Mouse (Mus musculus) spleen, postnatal 14 days (tissue): ENCODE measurements around the gene Cox10.
"Not testable (repeated sequence)": the region's sequence is repeated elsewhere in the genome, so short reads cannot be mapped to it uniquely, and the experiment has no call there.

Experiments used
- DNase-seq, 2 experiments: peaks; one replicate each; pipeline ENCODE4 v3.0.0; 2021 to 2022; ENCODE audit warnings: low spot score in 2 of 2

Gene Cox10

DNA sequence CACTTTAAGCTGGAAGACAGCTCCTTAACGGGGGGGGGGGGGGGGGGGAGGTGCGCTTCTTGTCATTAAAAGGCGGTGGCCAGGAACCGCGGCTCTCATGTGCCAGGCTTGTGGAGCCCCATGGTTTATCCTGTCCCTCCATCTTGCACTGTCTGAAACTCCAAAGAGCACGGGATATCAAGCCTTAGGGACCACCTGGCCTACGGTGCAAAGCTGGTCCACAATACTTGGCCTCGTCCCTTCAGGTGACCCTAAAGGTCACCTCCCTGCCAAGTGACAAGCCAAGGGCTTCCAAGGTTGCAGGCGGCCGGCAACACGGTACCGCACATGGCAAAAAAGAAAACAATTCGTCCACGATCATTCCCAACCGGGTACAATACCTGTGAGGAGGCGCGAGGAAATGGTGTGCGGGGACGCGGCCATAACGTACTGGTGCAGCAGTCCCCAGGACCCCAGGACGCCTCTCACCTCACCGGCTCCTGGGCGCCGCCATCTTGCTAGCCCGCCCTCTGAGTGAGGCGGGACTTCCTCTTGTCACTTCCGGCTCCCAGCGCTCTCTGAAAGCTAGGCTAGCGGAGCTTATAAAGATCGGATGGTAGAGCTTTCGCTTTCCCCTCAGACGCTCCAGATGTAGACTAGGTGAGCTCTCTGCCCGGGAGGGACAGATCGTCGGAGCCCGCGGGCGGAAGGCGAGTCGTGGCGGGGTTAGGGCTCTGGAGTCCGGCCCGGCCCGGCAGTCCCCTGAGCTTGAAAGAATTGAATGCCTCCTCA, at the start of gene Cox10:
Gene Cox10 (minus strand): TSS at position 513 of the 771 bp plus-strand sequence.
- peak; percentile 69 to 83 for DNase-seq

DNA sequence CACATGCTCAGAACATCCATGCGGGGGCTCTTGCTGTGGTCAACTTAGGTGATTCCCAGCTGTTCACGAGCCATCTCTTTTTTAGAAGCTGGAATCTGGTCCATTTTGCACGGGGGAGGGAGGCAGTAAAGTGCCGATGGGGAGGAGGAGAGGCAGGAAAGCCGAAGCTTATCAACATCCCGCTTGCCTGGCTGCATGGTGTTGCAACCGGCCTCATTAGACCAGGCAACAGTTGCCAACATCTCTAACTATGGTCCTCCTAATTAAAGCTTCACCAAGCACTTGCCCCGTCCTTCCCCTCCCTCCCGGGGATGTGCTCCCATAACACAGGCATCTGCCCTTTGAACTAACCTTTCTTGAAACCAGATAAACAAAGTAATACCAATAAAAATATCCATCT, 48.7 kb upstream of the Cox10 start:
- DNase-seq, result no peak

DNA sequence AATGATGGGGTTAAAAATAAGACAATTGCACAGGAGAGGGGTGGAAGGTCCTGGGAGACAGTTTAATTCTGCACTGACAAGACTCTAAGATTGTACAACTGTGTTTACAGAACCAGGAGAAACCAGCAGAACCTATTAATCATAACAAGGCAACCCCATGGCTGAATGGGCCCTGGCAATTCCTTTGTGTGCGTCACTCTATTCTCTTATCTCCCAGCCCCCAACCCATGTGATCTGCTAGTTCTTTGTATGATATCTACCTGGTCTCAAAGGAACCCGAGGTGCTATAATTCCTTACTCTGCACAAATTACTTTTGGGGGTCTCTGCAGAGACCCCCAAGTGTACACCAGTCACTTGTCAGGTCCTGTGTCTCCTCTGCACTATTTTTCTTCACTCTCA, 46.2 kb upstream of the Cox10 start:
- no peak for DNase-seq

DNA sequence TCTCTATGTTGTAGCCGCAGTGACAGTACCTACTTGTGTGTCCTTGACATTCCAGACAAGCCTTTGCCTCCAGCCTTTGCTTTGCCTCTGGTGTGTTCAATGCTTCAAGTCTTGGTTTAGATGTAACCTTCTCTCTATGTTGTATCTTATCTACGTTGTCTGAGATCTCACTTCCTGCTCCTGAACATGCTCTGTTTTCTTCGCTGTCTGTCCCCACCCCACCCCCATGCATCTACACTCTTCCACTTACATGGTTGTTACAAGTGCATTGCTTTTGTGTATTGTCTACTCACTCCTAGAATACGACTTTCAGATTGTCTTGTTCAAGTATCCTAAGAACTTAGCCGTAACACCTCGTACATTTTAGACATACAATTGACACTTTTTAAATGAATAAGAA, 43.9 kb upstream of the Cox10 start:
- DNase-seq, result not testable (repeated sequence)

DNA sequence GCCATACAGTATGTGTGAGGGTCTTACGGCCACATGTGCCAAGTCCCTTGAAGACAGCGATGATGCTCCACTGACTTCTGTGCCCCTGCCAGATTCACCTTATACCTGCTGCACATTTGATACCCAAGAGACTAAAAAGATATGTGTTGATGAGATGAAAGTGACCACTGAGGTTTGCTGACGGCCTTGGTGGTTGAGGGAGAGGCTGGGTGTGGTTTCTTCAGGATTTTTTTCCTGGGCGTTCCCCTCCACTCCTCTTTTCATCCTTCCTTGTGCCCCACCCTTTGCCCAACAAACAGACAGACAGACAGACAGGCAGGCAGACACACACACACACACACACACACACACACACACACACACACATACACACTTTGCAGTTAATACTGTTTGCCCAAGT, 37.4 kb upstream of the Cox10 start:
- no peak for DNase-seq

DNA sequence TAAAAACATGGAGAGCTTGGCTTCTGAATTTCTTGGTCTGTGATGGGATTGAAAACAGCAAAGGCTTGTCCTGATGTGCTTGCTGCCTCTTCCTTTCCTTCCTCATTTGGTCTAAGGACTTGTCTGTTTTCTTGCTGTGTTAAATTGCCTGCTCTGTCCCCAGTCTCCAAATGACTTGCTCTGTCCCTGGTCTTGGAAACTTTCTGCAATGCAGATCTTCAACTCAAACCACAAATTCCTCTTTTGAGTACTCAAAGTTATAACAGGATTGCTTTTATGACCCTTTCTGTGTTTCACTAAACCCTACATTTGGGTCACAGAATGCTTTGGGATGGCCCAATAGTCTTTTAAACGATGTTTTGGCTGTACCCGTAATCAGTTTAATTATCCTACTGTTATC, 36.6 kb upstream of the Cox10 start:
- DNase-seq, result no peak

DNA sequence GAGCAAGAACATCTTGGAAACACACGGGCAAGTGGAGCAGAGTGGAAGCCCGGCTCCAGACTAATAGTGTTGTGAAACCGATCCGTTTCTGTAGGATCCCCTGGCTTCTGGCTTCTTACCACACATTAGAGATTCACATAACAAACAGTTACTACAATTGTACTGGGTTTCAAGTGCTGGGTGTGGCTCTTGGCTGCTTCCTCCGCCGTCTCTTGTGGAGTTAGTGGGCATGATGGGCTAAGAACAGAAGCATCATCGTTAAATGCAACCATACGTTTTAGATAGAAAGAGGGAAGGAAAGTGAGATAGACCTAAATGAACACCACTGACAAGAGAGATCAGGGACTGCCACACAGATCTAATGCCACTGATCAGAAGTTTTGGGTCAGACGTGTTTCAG, 35.8 kb upstream of the Cox10 start:
- no peak for DNase-seq

DNA sequence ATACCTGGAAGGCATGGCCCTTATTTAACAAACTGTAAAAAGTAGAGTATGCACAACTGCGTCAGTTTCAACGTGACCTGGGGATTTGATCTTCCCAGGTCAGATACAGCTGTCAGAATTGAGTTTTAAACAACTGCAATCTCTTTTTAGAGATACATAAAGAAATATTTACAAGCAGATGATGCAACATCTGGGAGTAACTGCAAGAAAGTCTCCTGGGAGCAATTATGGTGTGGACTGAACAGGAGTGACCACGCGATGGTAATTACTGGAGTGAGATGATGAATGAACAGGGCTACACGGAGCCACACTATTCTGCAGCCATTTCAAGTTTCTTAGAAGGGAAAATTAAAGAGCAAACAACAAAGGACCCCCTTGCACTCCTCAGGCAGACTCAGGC, 20.8 kb upstream of the Cox10 start:
- DNase-seq, result no peak

DNA sequence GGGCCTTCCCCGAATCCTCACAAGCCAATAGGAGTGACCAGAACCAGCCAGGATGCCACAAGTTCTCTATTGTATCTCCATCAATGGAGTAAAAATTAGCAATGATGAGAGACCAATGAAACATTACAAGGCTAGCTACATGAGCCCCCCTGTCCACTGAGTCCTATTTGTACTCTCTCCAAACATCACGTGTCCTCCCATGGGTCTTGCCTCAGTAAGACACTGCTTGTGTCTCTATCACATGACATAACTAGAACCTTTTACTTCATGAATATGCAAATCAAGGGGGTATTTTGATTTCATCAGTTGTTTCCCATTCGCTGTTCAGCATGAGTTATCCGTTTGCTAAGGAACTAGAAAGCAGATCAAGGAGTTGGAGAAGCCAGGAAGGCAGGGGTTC, 13.8 kb upstream of the Cox10 start:
- no peak for DNase-seq

DNA sequence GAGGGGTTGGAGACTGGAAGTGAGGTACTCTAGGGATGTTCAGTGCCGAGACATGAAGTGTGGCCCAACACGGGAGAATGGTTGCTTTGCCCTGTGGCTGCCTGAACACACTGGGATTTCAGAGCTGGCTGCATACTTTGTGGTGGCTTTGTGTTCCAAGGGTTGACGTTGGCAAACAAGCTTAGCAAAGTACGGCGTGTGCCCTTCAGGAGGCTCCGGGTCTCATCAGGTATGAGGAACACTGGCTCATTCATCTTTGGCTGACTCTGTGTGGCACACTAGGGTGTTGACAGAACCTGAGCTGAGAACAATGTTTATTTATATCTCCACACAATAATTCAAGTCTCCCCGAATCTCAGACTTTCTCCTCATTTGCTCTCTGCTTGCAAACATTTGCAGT, 11.9 kb upstream of the Cox10 start:
- no peak for DNase-seq

DNA sequence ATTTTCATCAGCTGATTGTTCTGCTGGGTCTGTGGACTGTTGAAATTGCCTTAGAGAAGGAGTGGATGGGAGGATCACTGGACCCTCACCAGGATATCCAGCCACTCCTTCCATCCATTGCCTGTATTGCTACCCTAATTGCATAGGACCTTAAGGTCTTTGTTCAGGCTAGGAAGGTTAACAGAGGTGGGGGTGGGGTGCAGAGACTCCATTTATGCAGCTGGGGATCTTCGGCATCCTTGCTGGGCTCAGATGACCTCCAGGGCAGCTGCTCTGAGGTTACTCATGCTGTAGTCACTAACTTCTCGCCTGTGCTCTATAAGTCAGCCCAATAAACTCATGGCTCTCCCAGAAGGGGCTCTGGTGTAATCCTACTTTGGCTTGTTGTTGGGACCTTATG, 10.4 kb upstream of the Cox10 start:
- DNase-seq, result no peak

DNA sequence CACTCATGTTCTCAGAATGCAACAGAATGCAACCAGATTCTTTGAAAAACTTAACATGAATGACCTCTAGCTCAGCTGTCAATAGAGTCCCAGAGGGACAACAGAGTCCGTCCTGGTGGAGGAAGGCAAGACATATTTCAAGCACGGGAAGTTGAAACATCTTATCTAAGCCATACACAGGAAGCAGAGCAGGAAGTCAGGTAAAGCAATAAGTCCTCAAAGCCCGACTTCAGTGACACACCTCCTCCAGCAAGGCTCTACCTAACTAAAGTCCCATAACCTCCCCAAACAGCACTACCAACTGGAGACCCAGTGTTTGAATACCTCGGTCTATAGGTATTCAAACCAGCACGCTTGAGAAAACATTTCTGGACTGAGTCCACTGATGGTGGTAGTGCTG, 6.6 kb upstream of the Cox10 start:
- DNase-seq, result no peak

DNA sequence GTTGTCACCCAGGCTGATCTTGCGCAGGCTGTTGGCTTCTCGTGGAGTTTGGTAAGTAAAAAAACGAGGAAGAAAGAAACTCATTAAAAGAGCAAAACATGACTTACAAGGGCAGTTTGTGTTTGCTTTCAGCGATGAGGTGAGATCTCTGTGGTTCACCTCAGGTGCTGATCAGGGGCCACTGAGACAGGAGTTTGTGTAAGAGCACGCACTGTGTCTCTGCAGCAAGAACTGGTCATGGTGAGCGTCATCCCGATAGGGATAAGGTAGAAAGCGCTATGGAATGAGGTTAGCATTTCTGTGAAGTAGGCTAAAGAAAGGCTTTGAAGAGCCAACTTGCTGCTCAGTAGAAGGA, 436 bp upstream of the Cox10 start:
- no peak for DNase-seq

DNA sequence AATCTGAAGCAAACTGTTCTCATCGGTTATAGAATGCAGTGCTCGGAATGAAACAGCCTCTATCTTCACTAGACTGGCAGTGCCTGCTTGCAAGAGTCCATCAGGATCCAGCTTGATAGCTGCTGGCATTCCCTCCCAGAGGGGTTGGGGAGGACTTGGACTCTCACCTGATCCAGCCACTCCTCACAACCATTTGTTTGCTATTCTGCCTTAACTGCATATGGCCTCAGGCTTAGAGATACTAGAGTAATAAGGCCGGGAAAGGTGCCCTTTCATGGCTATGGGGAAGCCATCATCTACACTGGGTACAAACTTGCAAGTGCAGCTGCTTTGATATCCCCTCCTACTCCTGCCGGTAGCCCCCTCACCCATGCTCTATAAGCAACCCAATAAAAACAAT, 3.1 kb downstream of the Cox10 start:
- no peak for DNase-seq

DNA sequence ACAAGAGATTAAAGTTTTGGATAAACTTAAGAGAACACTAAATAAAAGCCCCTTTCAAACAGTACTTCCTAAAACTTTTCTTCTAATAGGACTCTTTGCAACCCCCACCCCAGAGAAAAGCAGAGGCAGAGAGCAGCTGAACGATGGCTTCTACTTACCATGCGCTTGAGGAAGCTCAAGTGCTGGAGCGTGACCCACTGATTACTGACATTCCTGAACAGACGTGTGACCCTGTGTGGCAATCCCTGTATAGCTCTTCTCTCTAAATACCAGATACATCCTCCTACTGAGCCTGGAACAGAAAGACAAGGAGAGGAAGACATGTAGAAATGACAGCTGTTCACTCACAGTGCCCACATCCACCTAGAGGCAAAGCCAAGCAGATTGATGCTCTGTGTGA, 5.9 kb downstream of the Cox10 start:
- no peak for DNase-seq

DNA sequence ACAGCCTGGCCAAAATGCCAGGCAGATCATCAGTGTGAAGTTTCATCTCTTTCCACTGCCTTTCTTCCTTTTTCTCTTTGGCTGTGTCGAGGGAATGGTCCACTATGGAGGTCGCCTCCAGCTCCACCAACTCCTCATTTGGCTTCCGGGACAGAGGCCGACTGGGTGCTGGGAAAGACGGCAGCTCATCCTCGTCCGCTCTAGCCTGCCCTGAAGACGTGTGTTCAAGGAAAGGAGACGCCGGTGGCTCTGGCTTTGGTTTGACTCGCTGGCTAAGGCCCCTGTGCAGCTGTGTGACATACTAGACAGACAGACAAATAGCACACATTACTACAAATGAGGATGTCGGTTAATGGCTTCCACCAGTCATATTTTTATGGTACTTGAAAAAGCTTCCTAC, 7.7 kb downstream of the Cox10 start:
- DNase-seq, result no peak

DNA sequence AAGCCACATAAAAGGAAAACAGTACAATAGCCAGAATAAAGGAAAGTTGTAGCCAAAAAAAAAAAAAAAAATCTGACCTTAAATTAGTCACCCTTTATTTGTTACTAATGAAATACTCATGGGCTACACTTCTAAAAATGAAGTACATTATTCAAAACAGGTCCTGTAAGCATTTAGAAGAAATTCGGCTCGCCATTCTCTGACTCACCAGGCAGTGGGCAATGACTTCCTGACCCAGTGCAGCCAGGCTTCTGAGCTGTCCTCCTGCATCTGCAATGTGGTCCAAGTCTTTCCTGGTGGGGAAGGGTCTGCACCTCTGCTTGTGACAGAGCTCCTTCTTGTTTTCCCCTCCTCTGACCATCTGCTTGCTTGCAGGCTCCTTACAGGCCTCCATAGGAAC, 13.3 kb downstream of the Cox10 start:
- no peak for DNase-seq

DNA sequence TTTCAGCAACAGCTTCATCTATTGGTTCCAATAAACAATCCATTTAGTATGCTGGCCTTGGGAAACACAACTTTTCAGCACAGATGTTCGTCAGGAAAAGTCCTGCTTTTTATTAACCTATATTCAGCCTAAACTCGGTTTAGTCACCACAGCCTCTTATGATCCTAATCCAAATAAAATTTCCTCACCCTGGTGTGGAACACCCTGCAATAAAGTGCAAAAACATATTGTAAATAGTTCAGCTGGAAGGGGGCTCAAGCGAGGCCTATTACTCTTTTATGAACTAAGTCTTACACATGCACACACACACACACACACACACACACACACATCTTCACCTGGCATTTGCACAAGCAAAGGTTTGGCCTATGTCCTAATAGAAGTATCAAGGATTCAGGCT, 16.1 kb downstream of the Cox10 start:
- no peak for DNase-seq

DNA sequence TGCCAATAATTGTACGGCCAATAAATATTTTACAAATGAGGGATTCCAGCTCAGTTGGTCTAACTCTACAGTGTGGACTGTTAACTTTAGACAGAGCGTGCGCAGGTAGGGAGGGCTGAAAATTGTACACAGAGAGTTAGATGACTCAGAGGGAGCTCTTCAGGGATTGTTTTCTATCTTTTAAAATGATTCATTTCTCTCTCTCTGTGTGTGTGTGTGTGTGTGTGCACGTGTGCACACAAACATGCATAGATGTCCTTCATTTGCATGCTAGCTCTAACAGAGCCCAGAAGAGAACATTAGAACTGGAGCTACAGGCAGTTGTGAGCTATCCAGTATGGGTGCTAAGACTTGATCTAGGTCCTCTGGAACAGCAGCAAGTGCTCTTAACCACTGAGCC, 17.0 kb downstream of the Cox10 start:
- no peak for DNase-seq

DNA sequence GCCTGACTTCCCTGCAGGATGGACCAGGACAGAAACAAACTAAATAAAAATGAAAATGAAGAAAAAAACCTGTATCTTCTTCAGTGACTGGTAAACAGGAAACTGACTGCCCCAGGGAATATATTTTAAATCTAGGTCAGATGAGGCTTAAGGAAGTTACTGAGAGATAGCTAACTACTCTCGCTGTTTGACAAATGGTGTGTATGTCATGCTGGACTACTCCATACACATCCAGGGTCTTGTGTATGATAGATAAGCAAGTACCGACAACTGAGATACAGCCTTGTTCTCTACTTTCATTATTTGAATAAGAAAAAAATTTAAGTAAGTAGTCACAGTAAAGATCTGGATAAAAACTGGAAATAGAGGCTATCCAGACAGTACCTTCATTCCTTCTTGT, 20.0 kb downstream of the Cox10 start:
- DNase-seq, result no peak

DNA sequence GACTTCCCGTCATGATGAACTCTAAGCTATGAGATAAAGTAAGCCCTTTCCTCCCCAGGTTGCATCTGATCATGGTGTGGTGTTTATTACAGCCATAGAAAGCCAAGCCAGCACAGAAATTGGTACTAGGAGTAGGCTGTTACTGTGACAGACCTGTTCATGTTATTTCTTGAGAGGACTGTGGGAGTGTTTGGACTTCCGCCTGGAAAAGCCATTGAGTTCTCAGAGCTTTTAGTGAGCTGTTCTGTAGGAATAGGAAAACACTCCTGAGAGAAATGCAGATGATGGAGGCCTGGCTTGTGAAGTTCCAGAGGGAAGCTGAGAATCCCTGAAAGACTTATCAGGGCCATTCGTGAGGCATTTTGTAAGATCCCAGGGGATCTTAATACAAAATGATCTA, 20.8 kb downstream of the Cox10 start:
- DNase-seq, result no peak

DNA sequence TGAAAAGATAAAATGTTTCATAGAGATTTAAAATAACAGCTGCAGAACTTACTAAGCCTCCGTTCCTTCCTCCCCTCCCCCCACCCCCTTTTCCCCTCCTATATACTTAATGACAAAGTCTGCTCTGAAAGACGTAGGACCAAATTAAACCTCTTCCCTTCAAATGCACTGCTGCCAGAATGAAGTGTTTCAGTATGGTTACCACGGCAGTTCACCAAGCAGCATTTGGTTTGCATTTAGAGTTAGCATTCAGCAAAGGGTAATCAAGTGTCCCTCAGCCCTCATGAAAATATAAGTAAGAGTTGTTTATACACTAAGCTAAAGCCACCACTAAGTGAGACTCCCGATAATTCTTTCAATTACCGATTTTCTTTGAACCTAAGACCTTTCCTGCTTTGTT, 25.9 kb downstream of the Cox10 start:
- DNase-seq, result no peak

DNA sequence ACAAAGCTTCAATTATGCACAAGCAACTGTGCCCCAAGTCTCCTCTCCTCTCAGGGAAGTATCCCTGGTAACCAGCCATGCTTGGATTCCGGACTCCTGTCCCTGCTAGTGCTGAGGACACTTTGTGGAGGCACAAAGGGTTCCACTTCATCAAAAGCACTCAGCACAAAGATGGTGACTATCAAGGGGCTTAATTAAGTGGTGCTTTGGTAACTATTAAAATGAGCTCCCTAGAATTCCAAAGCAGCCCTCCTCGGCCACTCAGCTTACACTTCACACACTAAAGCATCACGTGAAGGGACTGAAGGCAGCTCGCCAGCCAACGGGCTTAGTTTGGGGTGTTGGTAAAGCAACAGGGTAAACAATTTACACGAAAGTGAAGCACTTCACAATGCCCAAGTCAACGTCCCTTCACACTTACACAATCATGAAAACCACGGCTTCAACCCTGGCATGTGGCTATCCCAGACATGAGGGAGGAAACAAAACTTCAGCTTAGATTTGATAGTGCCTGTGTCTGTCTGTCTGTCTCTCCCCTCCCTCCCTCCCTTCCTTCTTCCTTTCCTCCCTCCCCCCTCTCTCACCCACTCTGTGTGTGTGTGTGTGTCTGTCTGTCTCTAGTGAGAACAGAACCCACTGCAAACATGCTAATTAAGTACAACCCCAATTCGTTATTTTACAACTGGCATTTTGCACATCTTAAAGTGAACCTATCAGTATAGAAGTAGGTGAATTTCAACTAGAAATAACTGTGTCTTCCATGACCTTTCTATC, 27.9 kb downstream of the Cox10 start:
- no peak for DNase-seq

DNA sequence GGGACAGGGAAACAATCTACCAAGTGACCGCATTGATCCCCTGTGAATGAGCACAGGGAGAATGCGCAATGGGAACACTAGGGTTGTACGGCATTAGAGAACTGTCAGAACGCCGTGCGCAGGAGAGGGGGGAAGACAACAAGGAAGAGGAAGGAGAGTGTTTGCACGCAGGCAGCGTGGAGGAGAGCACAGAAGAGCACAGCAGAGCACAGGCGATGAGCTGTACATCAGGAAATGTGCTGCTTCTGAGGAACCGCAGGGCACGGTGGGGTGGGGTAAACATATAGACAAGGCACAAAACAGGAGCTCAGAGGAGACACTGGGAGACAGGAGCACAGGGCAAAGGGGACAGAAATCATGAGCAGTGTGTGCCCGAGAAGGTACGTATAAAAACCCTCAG, 31.8 kb downstream of the Cox10 start:
- DNase-seq, result no peak
